Mouse (Mus musculus) bone marrow, adult 2 months (tissue): Measurements from ENCODE around the gene Nr1h2.

Source experiments
- CTCF ChIP-seq: fragments of 200-500 bp; IDR thresholded peaks from 2 replicates; pipeline ENCODE4 v1.5.1; 2011; ENCODE audit warnings: low read length, control low read depth; ENCODE audit not compliant: control insufficient read depth, insufficient read depth
- POLR2A ChIP-seq: fragments of 200-500 bp; IDR thresholded peaks from 2 replicates; pipeline ENCODE4 v1.6.1; 2011; ENCODE audit warnings: low read depth, mild to moderate bottlenecking, control low read depth, low read length, borderline replicate concordance; ENCODE audit not compliant: control insufficient read depth

DNA sequence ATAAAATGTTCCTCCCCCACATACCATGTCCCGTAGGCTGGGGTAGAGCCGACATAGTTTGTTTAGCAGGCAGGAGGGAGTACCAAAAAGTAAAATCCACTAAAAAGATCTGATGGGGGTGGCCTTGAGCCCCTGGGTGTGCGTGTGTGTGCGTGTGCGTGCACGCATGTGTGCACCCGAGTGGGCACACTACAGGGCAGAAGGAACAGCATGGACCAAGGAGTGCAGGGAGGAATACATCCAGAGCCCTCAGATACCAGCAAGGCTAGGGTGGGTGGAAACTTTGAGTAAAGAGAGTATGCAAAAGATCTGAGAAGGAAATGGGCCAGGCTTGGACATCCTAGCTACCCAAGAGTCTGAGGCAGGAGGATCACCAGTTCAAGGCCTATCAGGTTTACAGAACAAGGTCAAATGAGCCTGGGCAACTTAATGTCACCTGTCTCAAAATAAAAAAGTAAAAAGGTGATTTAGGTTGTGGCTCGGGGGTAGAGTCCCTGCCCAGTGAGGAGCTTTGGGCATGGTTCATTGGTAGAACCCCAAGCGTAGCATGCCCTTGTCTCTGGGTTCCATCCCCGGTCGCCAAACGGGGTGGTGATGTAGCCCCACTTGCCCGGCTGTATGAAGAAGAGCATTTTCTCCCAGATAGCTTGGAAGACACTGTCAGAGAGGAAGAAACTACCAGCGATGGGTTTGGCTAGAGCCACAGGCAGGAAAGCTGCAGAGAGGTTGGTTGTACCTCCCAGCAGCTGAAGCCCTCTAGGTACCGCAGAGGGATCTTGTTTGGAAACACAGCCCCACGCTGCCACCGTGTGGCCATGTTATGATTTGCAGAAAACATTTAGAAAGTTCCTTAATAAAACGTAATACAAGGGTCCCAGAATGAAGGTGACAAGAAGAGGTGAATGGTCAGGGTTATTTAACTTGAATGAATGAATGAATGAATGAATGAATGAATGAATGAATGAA is 7.0 kb upstream of the Nr1h2 start:
- TF ChIP-seq POLR2A = no peak
- peak; percentile 87 for TF ChIP-seq CTCF
